Mouse (Mus musculus) embryo, embryonic 10.5 days (tissue): ENCODE measurements around the gene Cdca7l.
"Not testable (repeated sequence)": the region's sequence is repeated elsewhere in the genome, so short reads cannot be mapped to it uniquely, and the experiment has no call there.

ENCODE experiments used
- DNase-seq: peaks from one replicate; pipeline ENCODE4 v3.0.0-alpha.2; 2015; ENCODE audit warnings: low spot score

The Cdca7l gene

DNA sequence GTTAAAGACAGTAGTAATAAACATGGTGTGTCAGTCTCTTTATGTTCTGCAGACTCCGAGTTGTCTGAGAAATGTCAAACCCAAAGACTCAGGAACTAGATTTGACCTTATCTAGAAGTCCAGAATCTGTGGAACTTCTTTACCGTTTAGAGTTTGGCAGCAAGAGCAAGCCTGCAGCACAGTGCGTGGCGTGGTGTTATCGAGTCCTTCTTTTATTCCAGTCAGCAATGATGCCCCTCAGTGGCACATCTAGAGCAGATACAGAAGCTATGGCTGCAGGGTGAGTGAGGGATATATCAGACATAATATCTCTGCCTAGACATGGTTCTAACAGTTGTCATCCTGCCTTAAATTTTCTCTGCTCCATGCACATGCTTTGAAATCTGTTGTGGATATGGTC lies 58.6 kb downstream of the Cdca7l start:
- DNase-seq: no peak

DNA sequence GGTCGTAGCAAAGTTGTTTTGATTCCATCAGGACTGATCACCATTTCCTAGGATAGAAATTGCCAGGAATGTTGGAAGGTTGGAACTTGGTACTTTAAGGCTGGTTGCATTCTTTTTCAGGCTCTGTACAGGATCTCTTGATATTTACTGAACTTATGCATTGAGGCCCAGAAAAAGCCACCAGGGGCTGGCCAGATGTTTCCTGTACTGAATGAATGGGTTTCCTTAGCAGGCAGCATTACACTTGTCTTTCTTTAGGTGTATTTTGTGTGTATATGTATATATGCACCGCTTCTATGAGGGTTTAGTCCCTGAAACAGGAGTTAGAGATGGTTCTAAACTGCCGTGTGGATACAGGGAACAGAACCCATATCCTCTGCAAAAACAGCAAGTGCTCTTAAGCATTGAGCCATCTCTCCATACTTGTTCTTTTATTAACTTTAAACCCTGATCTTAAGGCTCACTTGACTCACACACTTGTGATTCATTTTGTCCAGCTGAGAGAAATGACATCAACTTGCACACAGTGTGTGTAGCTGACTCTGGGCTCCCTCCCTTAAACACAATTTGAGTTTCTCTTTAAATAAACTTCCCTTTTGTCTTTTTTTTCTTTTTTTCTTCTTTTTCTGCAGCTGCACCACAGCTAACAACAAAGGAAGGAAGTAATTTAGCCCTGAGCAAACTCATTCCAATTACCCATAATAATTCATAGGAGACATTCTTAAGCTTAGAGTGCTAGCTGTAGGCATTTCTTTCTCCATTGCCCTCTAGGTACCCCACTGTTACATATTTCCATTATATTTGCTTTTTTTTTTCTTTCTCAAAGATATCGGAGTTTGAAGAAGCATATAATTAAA lies 63.8 kb downstream of the Cdca7l start:
- DNase-seq: no peak

DNA sequence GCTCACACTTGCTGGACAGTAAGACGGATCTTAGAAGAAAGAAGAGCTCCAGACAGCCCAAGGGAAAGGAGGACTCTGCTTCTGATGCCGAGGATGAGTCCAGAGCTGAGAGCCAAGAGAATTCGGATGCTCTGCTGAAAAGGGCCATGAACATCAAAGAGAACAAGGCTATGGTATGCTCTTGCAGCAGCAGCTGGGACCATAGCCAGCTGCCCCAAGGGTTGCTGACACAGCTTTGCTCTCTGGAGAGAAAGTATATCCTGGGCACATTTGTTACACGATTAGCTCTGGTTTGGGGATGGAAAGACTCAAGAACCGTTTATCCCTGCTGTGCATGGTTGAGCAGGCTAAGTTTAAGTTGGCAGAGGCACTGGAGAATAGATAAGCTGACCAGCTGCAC lies 68.2 kb downstream of the Cdca7l start:
- no peak for DNase-seq

DNA sequence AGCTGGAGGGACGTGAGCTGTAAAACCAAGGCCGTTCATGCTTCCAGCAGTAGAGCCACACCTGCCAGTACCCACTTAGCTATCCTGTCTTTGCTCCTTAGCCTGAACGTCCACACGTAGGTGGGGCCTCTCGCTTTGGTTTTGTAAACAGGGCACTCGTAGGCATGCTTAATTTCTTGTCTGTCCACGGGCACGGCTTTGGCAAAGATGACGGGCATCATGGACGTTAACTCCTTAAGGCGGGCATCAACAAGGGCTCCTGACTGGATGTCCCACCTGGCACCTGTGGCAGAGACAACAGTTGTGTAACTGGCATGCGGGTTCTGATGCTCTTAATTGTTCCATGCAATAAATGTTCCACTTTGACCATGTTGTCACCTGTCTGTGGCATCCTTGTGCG lies 74.3 kb downstream of the Cdca7l start:
- no peak for DNase-seq

DNA sequence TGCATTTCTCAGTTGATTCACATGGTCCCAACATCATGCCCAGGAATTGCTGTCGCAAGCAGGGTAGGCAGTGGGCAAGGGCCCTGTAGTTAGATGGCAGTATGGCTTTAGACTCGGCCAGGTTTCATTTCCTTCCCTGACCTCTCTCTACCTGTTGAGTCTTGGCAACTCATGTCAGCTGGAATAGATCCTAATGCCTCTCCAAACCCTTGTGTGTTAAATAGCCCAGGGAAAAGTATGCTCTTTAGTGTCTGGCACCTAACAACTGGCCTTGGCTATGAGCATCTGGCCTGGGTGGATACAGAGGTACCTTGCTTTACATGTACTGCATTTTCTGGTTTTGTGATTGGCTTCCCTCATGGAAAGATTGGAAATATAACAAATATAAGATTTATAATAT lies 80.5 kb downstream of the Cdca7l start:
- no peak for DNase-seq

DNA sequence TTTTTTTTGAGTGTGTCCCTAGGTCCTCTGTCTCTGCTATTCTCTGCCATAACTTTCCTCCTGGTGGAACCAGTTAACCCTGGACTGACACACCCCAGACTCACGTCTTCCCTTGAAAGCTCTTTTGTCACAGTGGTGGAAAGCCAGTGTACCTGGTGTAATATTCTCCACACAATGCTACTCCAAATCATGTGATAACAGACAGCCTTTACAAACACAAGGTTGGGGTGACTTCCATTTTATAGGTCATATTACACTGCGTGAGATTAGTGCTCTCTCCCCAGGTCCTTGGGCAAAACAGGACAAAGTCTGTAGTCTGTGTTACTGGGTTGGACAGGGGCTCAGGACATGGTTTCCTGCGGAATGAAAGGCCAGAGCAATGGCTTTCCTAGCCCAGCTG lies 83.3 kb downstream of the Cdca7l start:
- no peak for DNase-seq

DNA sequence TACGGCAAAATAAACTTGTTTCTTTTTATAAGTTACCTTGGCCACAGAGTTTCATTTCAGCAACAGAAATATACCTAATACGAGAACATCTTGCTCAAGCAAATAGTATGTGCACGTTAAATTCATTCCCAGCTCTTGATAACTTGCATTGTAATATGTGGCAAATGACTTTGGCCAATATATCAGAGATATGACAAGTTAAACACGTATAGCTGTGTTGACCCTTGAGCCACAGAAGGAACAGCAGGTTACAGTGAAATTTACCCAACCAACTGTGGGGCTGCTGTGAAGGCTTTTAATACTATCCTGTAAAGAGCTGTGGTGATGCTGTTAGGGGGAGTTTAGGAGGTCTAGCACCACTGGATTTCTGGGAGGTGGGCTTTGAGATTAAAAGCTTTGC lies 96.7 kb downstream of the Cdca7l start:
- not testable (repeated sequence) for DNase-seq

DNA sequence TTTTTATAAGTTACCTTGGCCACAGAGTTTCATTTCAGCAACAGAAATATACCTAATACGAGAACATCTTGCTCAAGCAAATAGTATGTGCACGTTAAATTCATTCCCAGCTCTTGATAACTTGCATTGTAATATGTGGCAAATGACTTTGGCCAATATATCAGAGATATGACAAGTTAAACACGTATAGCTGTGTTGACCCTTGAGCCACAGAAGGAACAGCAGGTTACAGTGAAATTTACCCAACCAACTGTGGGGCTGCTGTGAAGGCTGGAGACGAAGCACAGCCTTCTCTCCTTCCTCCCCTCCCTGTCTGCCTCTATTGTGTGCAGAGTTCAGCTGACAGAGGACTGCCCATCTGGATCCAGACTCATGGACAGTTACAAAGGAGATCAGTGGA lies 97.3 kb downstream of the Cdca7l start:
- DNase-seq: not testable (repeated sequence)

DNA sequence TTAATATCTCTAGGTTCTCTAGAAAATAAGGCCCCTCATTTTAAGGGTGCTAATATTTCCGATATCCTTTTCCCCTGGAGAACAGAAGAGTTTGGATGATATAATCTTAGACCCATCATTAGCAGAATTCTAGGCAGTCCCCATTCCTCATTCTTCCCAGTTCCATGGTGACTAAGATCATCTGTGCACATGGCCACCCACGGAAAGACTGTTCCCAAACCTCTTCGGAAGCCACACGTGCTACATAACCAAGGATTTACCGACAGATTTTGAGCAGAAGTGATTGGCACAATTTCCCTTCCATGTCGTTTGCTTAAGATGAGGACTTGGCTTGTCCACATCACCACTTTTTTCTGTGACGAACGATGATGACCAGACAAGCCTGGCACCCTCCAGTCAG lies 99.6 kb downstream of the Cdca7l start:
- DNase-seq: no peak

DNA sequence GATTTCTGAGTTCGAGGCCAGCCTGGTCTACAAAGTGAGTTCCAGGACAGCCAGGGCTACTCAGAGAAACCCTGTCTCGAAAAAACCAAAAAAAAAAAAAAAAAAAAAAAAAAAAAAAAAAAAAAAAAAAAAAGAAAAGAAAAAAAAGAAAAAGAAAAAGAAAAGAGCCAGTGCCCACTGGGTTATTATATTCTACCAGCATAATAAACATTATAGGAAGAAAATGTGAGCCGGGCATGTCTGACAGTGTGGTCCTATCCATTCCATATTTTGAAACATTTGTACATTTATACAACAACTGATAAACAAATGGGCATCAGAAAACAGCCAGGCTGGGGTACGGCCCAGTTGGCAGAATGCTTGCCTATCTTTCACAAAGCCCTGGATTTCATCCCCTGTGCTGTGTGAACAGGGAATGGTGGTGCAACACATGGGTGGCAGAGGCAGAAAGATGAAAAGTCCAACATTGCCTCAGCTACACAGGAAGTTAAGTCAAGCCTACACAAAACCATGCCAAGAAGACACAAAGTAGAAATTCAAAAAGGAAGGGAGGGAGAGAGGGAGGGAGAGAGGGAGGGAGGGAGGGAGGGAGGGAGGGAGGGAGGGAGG lies 101.2 kb downstream of the Cdca7l start:
- not testable (repeated sequence) for DNase-seq

DNA sequence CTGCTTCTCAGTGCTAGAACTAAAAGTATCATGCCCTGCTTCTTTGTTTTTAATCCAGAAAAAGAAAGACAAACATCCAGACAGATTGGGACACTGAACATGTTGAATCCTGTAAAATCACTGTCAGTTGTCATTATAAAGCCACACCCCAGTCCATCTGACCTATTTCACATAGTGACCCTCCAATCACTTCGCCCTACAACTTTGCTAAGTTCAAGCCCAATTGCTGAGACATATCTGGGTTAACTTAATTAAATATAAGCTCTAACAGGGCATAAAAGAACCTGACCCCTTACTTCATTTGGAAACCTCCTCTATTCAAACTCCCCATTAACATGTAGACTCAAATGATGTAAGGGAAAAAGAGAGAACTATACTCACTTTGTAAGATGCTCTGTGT lies 107.3 kb downstream of the Cdca7l start:
- no peak for DNase-seq

DNA sequence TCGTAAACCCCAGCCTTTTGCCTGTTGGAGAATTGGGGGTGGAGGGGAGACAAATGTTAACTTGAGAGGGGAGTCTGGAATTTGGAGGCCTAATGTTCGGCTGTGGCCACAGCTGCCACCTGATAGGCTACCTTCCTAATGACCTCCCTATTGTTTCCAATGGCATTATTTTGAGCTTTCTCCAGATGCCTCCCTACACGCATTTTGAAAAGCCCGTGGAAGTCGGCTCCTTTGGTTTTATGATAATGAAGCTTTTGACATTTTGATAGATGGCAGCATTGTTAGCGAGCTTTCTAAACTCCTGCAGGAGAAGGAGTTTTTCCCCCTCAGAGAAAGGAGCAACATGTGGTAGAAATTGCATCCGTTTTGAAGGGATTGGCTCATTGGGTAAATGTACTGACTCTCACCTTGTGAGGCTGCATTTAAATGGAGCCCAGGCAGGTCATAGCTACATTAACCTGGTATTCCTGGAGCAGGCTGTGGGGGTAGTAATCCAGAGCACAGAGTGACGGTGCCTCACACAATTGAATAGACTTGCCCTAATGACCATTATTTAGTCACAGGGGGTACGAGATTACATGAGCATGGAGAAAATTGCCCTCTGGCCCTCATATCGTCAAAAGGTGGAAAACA lies 110.6 kb downstream of the Cdca7l start:
- DNase-seq: peak; percentile 54

DNA sequence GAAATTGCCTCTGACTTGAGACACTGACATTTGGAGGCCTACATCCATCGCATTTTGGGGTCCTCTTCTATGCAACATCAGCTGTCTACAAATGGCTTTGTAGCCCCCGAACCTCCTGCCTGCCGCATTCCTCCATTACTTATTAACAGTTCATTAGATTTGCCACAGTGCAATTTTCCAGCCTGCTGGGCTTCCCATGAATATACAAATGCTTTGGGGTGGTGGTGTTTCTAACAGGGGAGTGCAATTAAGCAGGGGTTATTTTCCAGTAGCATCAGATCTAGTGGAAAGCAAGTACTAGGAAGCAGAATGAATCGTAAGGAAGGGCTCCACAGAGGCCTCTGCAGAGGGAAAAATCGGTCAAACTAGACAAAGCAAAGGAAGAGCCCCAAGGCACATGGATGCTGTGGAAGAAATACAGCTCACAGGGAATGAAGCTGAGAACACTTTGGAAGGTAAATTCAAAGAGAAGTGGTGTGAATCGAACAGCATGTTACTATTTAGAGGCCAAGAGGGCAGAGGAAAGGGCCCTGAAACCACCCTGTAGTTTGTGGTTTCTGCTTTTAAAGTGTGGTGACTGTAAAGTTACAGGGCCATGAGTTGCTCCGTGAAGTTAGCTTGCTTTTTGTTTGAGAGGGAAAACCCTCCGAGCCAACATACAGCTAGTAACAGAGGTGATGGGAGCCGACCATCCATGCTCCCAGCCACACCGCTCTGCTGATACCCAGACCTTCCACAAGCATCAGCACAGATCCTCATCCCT lies 111.9 kb downstream of the Cdca7l start:
- DNase-seq: peak; percentile 44
